Mouse (Mus musculus): ENCODE results near the gene Ecsit. TPM values are rescaled to one million over a fixed set of nuclear protein-coding genes. Genes with fewer than 3 reads are reported as not detected.
A peak's percentile ranks its signal among the peaks of the same experiment; 100 is the strongest.
"Not testable (repeated sequence)": the region's sequence is repeated elsewhere in the genome, so short reads cannot be mapped to it uniquely, and the experiment has no call there.

Gene Ecsit
- total RNA-seq, 2 experiments from 2014 or later, result 36.6 to 37.0 TPM

GRCm38 (mm10) chr9:22095854-22096307 lies 10.6 kb upstream of the Ecsit start:
- ATAC-seq (replicated peaks; ENCODE audit: low FRiP score, low TSS enrichment, poor library complexity, severe bottlenecking), result peak; percentile 99

GRCm38 (mm10) chr9:22092746-22093145 lies 7.5 kb upstream of the Ecsit start:
- no peak for ATAC-seq (replicated peaks; ENCODE audit: low FRiP score, low TSS enrichment, poor library complexity, severe bottlenecking)

GRCm38 (mm10) chr9:22089986-22090385 lies 4.7 kb upstream of the Ecsit start:
- ATAC-seq (replicated peaks; ENCODE audit: low FRiP score, low TSS enrichment, poor library complexity, severe bottlenecking), result no peak

- ATAC-seq (replicated peaks; ENCODE audit: low FRiP score, low TSS enrichment, poor library complexity, severe bottlenecking), result no peak
These were observed 4.0 kb upstream of the Ecsit start for GRCm38 (mm10) chr9:22089281-22089680.

DNA sequence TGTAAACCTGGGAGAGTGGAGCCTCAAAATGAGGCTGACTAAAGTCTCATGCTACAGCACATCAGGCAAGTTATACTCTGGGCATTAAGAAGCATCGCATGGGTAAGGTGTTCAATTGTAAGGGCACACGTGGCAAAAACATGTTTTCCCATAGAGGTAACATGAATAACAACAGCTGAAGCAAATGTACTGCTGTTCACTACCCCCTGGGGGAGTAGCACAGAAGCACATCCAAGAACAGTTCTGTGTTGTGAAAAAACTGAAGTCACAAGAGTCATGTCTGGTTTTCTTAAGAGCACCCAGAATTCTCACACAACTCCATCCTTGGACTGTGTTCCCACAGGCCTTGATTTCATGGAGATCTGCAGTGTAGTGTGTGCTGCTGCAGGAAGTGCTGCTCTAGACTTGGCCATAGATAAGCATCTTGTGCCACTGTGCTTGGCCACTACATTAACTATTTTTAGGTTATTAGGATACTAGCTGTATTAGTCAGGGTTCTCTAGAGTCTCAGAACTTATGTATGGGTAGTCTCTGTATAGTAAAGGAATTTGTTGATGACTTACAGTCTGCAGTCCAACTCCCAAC lies 1.9 kb upstream of the Ecsit start:
- no peak for ATAC-seq (replicated peaks; ENCODE audit: low FRiP score, low TSS enrichment, poor library complexity, severe bottlenecking)

DNA sequence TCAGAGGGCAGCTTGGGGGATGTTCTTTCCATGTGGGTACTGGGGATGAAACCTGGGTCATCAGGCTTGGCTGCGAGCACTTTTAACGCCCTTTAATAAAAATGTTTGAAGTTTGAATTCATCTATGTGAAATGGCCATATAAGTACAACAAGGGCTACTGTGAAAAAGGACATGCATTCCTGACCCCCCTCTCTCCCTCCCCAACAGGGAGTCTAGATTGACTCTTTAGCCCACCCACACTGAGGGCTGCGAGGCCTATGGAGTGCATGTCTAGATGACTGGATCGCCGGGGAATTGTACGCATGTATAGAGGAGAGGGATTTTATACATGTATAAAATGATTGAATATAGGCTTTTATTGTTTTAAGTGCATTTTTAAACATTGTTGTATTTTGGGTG lies 774 bp upstream of the Ecsit start:
- ATAC-seq (replicated peaks; ENCODE audit: low FRiP score, low TSS enrichment, poor library complexity, severe bottlenecking), result no peak

DNA sequence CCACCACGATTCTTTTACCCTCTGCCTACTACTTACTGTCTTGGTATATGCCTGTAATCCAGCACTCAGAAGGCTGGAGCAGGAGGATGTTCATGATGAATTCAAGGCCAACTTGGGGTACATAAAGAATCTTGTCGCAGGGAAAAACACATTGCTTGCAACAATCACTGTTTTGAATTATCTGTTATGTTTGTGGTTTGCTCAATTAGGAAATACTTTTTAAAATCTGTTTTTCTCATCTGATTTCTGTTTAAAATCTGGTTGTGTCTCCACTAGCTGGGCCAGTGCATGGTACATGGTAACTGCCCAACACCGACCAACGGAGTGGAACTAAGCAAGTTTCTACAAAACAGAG lies 594 bp downstream of the Ecsit start:
- no peak for ATAC-seq (replicated peaks; ENCODE audit: low FRiP score, low TSS enrichment, poor library complexity, severe bottlenecking)

DNA sequence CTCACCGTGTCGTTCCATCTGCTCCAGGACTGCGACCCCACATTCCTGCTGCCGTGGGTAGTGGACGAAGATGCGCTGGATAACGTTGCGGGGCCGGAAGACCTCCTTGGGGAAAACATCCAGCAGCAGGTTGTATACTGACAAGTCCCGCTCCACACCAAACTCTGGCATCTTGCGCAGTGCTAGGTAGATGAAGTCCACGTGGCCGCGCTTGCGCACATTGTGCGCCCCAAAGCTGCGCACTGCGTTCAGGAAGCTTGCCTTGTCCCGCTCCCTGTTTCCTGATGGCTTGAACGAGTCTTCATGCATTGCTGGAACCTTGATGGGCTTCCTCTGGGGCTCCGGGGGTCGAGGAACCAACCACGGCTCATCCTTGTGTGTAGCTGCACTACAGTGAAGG lies 9.0 kb downstream of the Ecsit start:
- ATAC-seq (replicated peaks; ENCODE audit: low FRiP score, low TSS enrichment, poor library complexity, severe bottlenecking), result no peak

DNA sequence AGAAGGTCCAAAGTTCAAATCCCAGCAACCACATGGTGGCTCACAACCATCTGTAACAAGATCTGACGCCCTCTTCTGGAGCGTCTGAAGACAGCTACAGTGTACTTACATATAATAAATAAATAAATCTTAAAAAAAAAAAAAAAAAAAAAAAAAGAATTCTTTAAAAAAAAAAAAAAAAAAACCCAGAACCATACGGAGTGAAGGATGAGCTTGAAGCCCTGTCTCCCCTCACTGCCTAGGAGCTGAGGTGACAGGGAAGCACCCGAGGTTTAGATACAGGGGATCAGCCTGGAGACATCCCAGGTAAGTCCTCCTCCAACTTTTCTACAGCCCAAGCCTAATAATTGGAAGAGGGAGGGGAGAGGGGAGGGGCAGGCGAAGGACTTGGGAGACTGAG lies 9.5 kb downstream of the Ecsit start:
- ATAC-seq (replicated peaks; ENCODE audit: low FRiP score, low TSS enrichment, poor library complexity, severe bottlenecking), result not testable (repeated sequence)

GRCm38 (mm10) chr9:22072276-22072675 lies 13.0 kb downstream of the Ecsit start:
- no peak for ATAC-seq (replicated peaks; ENCODE audit: low FRiP score, low TSS enrichment, poor library complexity, severe bottlenecking)

GRCm38 (mm10) chr9:22070791-22071573 lies 14.3 kb downstream of the Ecsit start, which contains the start of the genes Gm49318 and Zfp653:
TSS of gene Gm49318 (minus strand) at chr9:22071259.
TSS of gene Zfp653 (minus strand) at chr9:22071376.
- ATAC-seq (replicated peaks; ENCODE audit: low FRiP score, low TSS enrichment, poor library complexity, severe bottlenecking), result peak; percentile 95

GRCm38 (mm10) chr9:22069881-22070553 lies 15.2 kb downstream of the Ecsit start:
- no peak for ATAC-seq (replicated peaks; ENCODE audit: low FRiP score, low TSS enrichment, poor library complexity, severe bottlenecking)

- no peak for ATAC-seq (replicated peaks; ENCODE audit: low FRiP score, low TSS enrichment, poor library complexity, severe bottlenecking)
These were observed 18.0 kb downstream of the Ecsit start for GRCm38 (mm10) chr9:22067195-22067594.

- no peak; the same call in 1 of the 2 replicates for ATAC-seq (replicated peaks; ENCODE audit: low FRiP score, low TSS enrichment, poor library complexity, severe bottlenecking)
These were observed 18.8 kb downstream of the Ecsit start for GRCm38 (mm10) chr9:22066433-22066832.

- ATAC-seq (replicated peaks; ENCODE audit: low FRiP score, low TSS enrichment, poor library complexity, severe bottlenecking), result no peak
These were observed 19.6 kb downstream of the Ecsit start for GRCm38 (mm10) chr9:22065642-22066041.

DNA sequence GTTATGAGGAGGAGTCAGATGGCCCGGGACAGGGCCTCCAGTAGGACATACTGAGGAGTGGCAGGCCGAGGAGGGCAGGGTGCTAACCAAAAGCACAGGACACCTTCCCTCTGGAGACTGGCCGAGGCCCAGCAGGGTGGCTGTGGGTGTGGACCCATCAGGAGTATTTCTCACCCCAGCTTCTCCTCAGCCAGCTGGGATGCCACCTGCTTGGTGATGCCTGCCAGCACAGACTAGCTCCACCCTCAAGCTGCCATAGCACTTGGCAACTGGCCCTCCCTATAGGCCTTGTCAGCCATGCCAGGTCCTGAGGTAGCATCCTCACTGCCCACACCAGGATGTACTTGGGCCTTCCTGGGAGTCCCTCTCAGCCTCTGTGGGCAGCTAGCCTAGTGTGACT lies 20.9 kb downstream of the Ecsit start:
- ATAC-seq (replicated peaks; ENCODE audit: low FRiP score, low TSS enrichment, poor library complexity, severe bottlenecking), result peak; percentile 37; the same call in 1 of the 2 replicates

DNA sequence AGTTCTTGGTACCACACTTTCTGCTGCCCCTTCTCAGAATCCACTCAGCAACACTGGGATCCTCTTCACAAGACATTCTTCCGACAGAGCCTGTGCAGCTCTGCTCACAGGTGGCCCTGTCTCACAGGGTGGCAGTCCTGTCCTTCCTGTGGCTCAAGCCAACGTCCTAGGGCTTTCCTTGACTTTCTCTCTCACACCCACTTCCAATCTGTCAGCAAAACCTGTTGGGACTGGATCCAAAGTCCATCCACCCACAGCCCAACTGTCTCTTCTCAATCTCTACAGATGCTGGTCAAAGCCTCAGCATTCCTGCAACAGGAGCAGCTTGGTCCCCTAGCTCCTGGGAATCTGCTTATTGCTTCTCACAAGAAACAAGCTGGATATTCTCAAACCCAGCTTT lies 23.9 kb downstream of the Ecsit start:
- ATAC-seq (replicated peaks; ENCODE audit: low FRiP score, low TSS enrichment, poor library complexity, severe bottlenecking), result no peak

DNA sequence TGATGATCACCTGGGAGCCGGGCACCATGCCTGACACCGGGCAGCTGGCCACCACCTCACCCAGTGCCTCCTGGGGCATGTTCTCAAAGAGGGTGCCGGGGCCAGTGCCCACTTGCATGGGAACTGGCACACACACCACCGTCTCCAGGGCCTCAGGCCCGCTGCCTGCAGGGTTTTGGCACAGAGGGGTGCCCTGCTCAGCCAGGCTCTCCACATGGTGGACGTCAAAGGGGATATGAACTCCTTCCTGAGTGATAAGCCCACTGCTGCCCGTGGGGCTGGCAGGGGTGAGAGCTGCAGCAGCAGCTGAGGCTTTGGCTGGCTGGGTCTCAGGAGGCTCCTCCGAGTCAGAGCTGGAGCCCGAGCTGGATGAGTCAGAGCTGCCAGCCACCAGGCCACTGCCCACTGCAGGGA lies 27.2 kb downstream of the Ecsit start:
- no peak for ATAC-seq (replicated peaks; ENCODE audit: low FRiP score, low TSS enrichment, poor library complexity, severe bottlenecking)

DNA sequence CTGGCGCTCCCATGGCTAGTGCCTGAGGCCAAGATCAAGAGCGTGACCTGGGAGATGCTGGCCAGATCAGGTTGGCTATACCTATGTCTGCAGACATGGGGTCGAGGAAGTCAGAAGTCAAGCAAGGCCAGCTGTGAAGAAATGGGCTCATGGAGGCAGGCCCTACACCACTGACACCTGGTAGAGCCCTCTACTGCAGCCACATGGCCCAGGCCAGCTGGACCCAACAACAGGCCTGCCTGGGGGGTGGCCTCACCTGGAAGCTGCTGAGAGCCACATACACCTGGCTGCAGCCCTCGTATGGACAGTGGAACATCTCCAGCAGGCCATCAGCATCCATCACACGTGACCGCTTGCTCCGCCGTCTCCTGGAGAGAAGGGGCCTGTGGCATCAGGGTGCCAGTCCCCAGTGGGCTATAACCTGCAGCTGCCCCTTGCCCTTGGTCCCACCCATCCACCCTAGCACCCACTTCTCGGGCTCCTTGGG lies 28.2 kb downstream of the Ecsit start:
- ATAC-seq (replicated peaks; ENCODE audit: low FRiP score, low TSS enrichment, poor library complexity, severe bottlenecking), result no peak

- ATAC-seq (replicated peaks; ENCODE audit: low FRiP score, low TSS enrichment, poor library complexity, severe bottlenecking), result no peak
These were observed 28.8 kb downstream of the Ecsit start for GRCm38 (mm10) chr9:22056303-22056910.
